Mouse (Mus musculus) embryonic facial prominence, embryonic 15.5 days (tissue): Measurements from ENCODE around the gene Gm44790. TPM values are rescaled to one million over a fixed set of nuclear protein-coding genes. Genes with fewer than 3 reads are reported as not detected.
"Not testable (repeated sequence)": the region's sequence is repeated elsewhere in the genome, so short reads cannot be mapped to it uniquely, and the experiment has no call there.

ENCODE experiments used
- ATAC-seq: fragments of 200-750 bp; cut with Nextera tagmentation; 2 replicates; pipeline ENCODE4 v1.8.0; 2017; ENCODE audit warnings: low read depth, moderate TSS enrichment; ENCODE audit not compliant: insufficient number of reproducible peaks, low FRiP score, low TSS enrichment
- H3K27ac ChIP-seq: fragments of 300-500 bp; sonication (generic); replicated peaks from 2 replicates; pipeline ENCODE4 v1.5.1; 2015; ENCODE audit warnings: mild to moderate bottlenecking, inconsistent platforms
- H3K27me3 ChIP-seq: fragments of 300-500 bp; sonication (generic); 2 replicates; pipeline ENCODE4 v1.6.1; 2015; ENCODE audit warnings: inconsistent platforms
- H3K36me3 ChIP-seq: fragments of 300-500 bp; sonication (generic); 2 replicates; pipeline ENCODE4 v1.6.1; 2015; ENCODE audit warnings: mild to moderate bottlenecking, inconsistent platforms
- H3K4me1 ChIP-seq: fragments of 300-500 bp; sonication (generic); 2 replicates; pipeline ENCODE4 v1.6.1; 2015; ENCODE audit warnings: inconsistent platforms
- H3K4me2 ChIP-seq: fragments of 300-500 bp; sonication (generic); replicated peaks from 2 replicates; pipeline ENCODE4 v1.6.1; 2015; ENCODE audit warnings: mild to moderate bottlenecking, inconsistent platforms
- H3K4me3 ChIP-seq: fragments of 300-500 bp; sonication (generic); replicated peaks from 2 replicates; pipeline ENCODE4 v1.5.1; 2015; ENCODE audit warnings: mild to moderate bottlenecking, inconsistent platforms
- H3K9ac ChIP-seq: fragments of 300-500 bp; sonication (generic); 2 replicates; pipeline ENCODE4 v1.6.1; 2015; ENCODE audit warnings: inconsistent platforms
- H3K9me3 ChIP-seq: fragments of 300-500 bp; sonication (generic); replicated peaks from 2 replicates; pipeline ENCODE4 v1.6.1; 2016; ENCODE audit warnings: inconsistent platforms
- WGBS: fragments of 180-500 bp; shearing (Covaris S2); methylation state at CpG from one replicate; pipeline ENCODE4 v1.1.7; 2015; 5-methylcytosine and 5-hydroxymethylcytosine counted together
- polyA plus RNA-seq: library from polyadenylated mRNA; unstranded; fragments of >200 nt; fragmentation: Nextera tagmentation; extraction: Ambion mirVana; gene quantifications from 2 replicates; pipeline ENCODE4 v1.2.1, GENCODE M21; 2015

Gm44790 gene
- not detected in 2 replicates for polyA plus RNA-seq

DNA sequence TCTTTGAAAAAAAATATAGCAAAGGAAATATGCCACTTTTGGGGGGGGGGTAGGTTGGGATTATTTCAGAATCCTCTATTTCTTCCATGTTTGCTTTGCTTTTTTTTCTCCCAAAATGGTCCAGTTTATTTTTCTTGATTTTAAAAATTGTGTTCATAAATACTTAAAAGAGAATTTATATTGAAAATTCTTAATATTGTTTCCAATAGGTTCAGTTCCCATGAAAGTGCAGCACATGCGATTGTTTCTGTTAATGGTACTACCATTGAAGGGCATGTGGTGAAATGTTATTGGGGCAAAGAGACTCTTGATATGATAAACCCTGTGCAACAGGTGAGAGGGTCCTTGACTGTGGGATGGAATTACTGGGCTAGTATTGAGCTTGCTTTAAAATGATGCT, at the start of gene Gm44790:
Gm44790 (plus strand) TSS at position 301 of the 400 bp plus-strand sequence.
- Histone ChIP-seq H3K27me3 (no peaks in the 10 kb centered on the region), H3K9ac (no peak within 1 kb of the TSS), H3K4me2 (no peak within 1 kb of the TSS), H3K4me3 (no peak within 1 kb of the TSS), H3K4me1 (no peaks in the 10 kb centered on the region), H3K36me3 (peaks cover 58% of the 10 kb centered on the region), H3K27ac (no peak within 1 kb of the TSS), H3K9me3 (no peaks in the 10 kb centered on the region)
- 93% methylated on average over 1 of the region's 1 CpGs for WGBS
- no peak for ATAC-seq

DNA sequence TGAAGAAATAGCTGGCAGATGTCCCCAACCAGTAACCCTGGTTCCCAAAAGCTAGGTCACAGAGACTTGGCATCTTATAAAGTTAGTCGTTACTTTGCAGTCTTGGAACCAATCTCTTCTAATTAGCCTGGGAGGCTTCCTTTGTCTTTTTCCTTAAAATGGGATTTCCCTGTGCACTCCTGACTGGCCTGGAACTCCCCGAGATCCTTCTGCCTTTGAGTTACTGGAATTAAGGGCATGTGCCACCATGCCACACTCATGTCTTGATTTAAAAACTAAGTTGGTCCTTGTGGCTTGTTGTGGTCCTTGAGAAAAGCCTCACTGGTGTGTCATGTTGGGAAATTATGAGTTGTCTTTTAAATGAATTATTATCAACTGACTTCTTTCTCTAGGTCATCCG, 48.1 kb upstream of the Gm44790 start:
- no peaks in the 10 kb centered on the region for H3K9me3 ChIP-seq
- H3K4me1 ChIP-seq: no peaks in the 10 kb centered on the region
- no peak overlapping the region for H3K4me3 ChIP-seq
- H3K27me3 ChIP-seq: no peaks in the 10 kb centered on the region
- no peak overlapping the region for H3K9ac ChIP-seq
- 84% methylated on average over 3 of the region's 3 CpGs for WGBS
- H3K27ac ChIP-seq: no peak overlapping the region
- no peak for ATAC-seq
- H3K4me2 ChIP-seq: no peak overlapping the region
- peaks cover 39% of the 10 kb centered on the region for H3K36me3 ChIP-seq

DNA sequence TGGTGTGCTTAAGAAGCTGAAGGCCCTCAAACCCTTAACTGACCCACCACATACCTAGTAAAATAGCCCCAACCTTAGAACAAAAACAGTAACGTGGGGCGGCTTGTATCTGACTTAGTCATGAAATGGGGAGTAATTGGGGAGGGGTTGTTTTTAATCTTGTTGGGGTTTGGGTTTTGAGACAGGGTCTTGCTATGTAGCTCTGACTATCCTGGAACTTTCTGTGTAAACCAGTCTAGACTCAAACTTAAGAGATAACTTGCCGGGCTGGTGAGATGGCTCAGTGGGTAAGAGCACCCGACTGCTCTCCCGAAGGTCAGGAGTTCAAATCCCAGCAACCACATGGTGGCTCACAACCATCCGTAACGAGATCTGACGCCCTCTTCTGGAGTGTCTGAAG, 46.3 kb upstream of the Gm44790 start:
- not testable (repeated sequence) for H3K27me3 ChIP-seq, ATAC-seq, H3K9ac ChIP-seq, H3K4me3 ChIP-seq, H3K4me2 ChIP-seq, H3K27ac ChIP-seq, H3K4me1 ChIP-seq, H3K9me3 ChIP-seq
- 64% methylated on average over 8 of the region's 8 CpGs for WGBS
- H3K36me3 ChIP-seq: peaks cover 41% of the 10 kb centered on the region

DNA sequence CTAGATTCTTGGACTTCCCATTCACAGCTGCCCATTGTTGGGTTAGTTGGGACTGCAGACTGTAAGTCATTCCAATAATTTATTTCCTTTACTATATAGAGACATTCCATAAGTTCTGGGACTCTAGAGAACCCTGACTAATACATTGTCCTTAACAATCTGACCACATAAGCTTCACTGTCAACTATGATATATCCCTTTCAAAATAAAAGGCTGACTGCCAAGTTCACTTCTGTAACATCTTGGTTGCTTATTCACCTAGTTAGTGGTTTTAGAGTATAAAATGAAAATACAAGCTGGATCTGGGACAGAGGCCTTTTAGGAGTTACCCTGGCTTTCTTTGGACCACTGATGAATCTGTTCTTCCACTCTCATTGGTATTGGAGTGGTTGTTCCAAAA, 43.9 kb upstream of the Gm44790 start:
- Histone ChIP-seq H3K9me3 (no peaks in the 10 kb centered on the region), H3K36me3 (peaks cover 41% of the 10 kb centered on the region), H3K27ac (no peak overlapping the region), H3K27me3 (no peaks in the 10 kb centered on the region), H3K9ac (no peak overlapping the region), H3K4me3 (no peak overlapping the region), H3K4me1 (no peaks in the 10 kb centered on the region), H3K4me2 (no peak overlapping the region)
- no peak for ATAC-seq

DNA sequence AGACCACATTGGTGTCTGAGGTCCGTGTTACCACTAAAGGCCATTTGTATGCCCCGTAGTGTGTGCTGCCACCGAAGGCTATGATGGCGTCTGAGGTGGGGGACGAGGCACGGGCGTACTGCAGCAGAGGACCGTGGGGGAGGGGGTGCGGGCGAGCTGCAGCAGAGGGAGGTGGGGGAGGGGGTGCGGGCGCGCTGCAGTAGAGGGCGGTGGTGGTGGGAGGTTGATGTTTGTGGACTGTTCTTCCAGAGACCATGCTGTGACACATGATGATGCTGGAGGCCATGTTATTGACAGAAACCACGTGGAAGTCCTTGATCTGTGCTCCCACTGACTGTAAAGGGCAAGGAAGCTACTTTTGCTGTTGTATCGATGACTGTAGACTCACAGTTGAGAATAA, 43.1 kb upstream of the Gm44790 start:
- Histone ChIP-seq H3K4me3 (no peak overlapping the region), H3K36me3 (peaks cover 41% of the 10 kb centered on the region), H3K4me1 (no peaks in the 10 kb centered on the region), H3K4me2 (no peak overlapping the region), H3K27ac (no peak overlapping the region), H3K27me3 (no peaks in the 10 kb centered on the region), H3K9me3 (no peaks in the 10 kb centered on the region), H3K9ac (no peak overlapping the region)
- WGBS: 40% methylated on average over 16 of the region's 16 CpGs
- ATAC-seq: no peak

DNA sequence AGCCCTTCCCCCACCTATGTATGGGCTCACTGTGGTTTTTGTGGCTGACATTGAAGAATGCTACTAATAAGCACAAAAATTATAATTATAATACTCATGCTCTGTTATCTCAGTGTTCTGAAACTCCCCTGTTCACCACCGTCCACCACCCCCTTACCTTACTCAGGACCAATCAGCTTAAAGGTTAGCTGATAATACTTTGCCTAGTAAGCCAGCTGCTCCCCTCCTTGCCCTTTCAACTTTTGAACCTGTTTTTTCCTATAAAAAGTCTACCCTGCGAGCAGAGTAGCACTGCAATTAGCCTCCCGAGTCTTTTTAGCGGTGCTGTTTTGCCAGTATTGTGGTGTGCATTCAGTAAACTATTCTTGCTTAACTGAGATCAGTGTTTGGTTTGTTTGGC, 41.8 kb upstream of the Gm44790 start:
- Histone ChIP-seq H3K4me3 (no peak overlapping the region), H3K9ac (no peak overlapping the region), H3K27me3 (no peaks in the 10 kb centered on the region), H3K4me1 (no peaks in the 10 kb centered on the region), H3K9me3 (no peaks in the 10 kb centered on the region), H3K27ac (no peak overlapping the region), H3K4me2 (no peak overlapping the region), H3K36me3 (peaks cover 41% of the 10 kb centered on the region)
- 69% methylated on average over 4 of the region's 4 CpGs for WGBS
- no peak for ATAC-seq

DNA sequence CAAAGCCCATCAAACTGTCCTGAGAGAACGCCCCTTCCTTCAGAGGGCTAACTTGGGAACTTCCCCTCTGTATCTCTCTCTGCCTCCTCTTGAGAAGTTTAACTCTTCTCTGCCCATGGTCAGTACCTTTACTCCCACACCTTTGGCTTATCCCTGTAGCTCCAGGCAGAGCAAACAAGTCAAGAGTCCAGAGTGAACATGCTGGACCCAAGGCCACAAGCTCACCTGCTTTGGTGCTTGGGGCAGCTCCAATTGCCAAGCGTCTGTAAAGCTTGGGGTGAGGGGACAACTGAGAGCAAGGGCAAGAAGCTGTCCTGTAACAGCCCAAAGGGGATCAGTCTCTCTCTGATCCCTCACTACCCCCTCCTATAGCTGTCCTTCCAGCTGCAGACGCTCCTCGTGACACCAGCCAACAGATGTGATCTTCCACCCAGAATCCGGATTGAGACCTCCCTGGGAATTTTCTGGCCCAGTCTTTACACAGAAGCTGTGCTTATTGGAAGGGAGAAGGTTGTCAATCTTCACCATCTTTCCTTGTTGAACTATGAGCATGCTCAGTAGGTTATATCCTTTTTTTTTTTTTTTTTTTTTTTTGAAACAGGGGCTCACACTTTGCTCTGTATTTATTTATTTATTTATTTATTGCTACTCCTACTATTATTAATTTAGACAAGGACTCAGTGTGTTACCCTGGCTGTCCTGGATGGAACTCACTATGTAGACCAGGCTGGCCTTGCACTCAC, 40.9 kb upstream of the Gm44790 start:
- Histone ChIP-seq H3K4me3 (no peak overlapping the region), H3K9me3 (no peaks in the 10 kb centered on the region), H3K27ac (no peak overlapping the region), H3K27me3 (no peaks in the 10 kb centered on the region), H3K9ac (no peak overlapping the region), H3K36me3 (peaks cover 48% of the 10 kb centered on the region), H3K4me2 (no peak overlapping the region), H3K4me1 (no peaks in the 10 kb centered on the region)
- no peak for ATAC-seq
- WGBS: 75% methylated on average over 5 of the region's 5 CpGs

DNA sequence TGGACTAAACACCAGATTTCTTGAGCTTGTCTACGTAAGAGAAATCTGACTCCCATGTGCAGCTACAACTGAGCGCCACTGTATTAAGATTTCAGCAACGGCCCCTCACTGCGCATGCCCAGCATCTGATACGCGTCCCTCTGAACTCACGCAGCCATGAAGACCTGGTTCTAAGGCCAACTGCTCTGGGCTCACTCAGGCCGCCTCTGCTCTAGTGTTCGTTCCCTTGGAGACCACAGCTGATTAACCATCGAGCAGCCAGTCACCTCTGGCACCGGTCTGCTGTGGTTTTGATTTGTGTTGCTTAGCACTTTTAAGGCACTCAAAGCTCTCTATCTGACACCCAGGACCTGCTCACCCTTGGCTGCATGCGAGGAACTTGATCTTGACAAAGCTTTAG, 39.1 kb upstream of the Gm44790 start:
- no peak for ATAC-seq
- WGBS: 82% methylated on average over 12 of the region's 12 CpGs
- H3K4me1 ChIP-seq: no peaks in the 10 kb centered on the region
- no peak overlapping the region for H3K9ac ChIP-seq
- H3K9me3 ChIP-seq: no peaks in the 10 kb centered on the region
- peaks cover 66% of the 10 kb centered on the region for H3K36me3 ChIP-seq
- no peak overlapping the region for H3K27ac ChIP-seq
- no peak overlapping the region for H3K4me2 ChIP-seq
- H3K4me3 ChIP-seq: no peak overlapping the region
- no peaks in the 10 kb centered on the region for H3K27me3 ChIP-seq

DNA sequence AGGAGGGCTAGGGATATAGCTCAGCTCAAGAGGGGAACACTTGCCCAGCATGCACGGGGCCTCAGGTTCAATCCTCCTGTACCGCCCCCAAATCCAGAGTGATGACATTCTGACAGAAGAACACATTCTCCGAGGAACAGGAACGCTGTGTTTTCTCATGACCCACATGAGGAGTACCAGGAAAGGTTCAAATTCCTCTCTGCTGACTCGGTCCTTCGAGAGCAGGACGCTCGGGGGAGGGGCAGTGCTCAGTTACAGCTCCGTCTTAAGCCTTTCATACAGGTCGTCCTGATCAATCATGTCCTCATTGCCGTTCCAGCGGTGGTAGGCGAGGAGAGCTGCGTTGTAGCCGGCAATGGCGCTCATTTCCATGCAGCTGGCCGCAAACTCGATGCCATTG, 38.0 kb upstream of the Gm44790 start:
- ATAC-seq: no peak
- H3K4me3 ChIP-seq: no peak overlapping the region
- H3K36me3 ChIP-seq: peaks cover 70% of the 10 kb centered on the region
- H3K27me3 ChIP-seq: no peaks in the 10 kb centered on the region
- H3K4me2 ChIP-seq: no peak overlapping the region
- H3K9ac ChIP-seq: no peak overlapping the region
- no peaks in the 10 kb centered on the region for H3K9me3 ChIP-seq
- WGBS: 84% methylated on average over 18 of the region's 18 CpGs
- H3K27ac ChIP-seq: no peak overlapping the region
- no peaks in the 10 kb centered on the region for H3K4me1 ChIP-seq

DNA sequence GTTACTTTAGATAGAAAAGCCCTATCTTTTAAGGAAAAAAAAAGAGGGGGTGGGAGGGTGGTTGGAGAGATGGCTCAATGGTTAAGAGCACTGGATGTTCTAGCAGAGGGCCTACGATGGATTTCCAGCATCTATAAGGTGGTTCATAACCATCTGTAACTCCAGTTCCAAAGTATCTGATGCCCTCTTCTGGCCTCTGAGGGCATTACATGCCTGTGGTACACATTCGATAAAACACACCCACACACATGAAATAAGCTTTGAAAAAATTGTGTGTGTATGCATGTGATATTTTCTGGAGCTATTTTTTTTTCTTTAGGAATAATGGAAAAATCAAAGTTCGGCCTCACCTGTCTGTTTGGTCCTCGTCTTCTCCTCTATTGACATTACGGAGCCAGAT, 35.1 kb upstream of the Gm44790 start:
- Histone ChIP-seq H3K36me3 (peaks cover 62% of the 10 kb centered on the region), H3K4me1 (peaks cover 16% of the 10 kb centered on the region), H3K4me2 (no peak overlapping the region), H3K27ac (no peak overlapping the region), H3K9ac (no peak overlapping the region), H3K9me3 (no peaks in the 10 kb centered on the region), H3K4me3 (no peak overlapping the region), H3K27me3 (no peaks in the 10 kb centered on the region)
- 97% methylated on average over 5 of the region's 5 CpGs for WGBS
- ATAC-seq: no peak

DNA sequence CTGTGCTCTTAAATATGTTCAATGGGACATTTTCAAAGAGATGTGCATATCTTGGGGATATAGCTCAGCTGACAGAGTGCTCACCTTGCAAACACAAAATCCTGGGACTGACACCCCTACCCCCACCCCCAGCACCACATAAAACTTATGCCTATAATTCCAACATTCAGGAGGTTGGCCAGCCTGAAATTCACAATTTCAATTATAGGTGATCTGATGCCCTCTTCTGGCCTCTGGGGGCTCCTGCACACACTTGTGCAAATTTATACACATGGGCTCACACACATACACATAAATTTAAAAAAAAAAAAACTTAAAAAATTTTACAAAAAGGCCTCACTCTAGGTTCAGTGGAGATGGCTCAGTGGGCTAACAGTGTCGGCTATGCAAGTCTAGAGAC, 33.3 kb upstream of the Gm44790 start:
- Histone ChIP-seq H3K4me2 (no peak overlapping the region), H3K36me3 (peaks cover 49% of the 10 kb centered on the region), H3K27me3 (no peaks in the 10 kb centered on the region), H3K9ac (no peak overlapping the region), H3K9me3 (no peaks in the 10 kb centered on the region), H3K27ac (no peak overlapping the region), H3K4me3 (no peak overlapping the region), H3K4me1 (peaks cover 24% of the 10 kb centered on the region)
- ATAC-seq: no peak
- 94% methylated on average over 1 of the region's 1 CpGs for WGBS

DNA sequence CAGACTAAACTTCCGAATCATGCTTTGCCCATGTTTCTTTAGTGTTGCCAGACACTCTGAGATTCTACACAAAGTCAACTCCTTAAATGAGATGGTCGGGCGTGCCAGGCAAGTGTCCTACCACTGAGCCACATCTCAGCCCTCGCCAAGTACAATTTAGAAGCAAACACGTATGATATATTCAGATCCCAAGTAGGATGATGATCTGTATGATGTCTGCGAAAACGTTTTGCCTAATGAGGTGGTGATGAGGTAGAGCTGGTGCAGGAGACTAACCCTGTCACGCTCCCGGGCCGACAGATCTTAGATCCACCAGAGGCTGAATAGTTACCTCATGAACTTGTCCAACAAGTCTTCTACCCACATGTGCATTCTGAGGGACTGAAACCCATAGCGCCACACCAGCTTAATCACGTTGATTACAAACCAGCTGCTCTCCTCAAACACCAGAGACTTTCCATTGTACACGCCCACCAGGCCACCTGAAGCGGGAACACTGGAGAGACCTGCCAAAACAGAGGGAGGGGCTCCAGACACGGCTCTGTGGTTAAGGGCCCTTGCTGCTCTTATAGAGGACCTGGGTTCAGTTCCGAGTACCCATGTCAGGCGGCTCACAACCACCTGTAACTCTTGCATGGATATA, 32.3 kb upstream of the Gm44790 start:
- Histone ChIP-seq H3K9ac (no peak overlapping the region), H3K36me3 (peaks cover 39% of the 10 kb centered on the region), H3K4me1 (peaks cover 24% of the 10 kb centered on the region), H3K27ac (no peak overlapping the region), H3K4me3 (no peak overlapping the region), H3K4me2 (no peak overlapping the region), H3K9me3 (no peaks in the 10 kb centered on the region), H3K27me3 (no peaks in the 10 kb centered on the region)
- ATAC-seq: no peak
- WGBS: 77% methylated on average over 17 of the region's 17 CpGs
